Mouse (Mus musculus): ENCODE measurements around the gene Ddx31.

- TF ChIP-seq EP300 (IDR thresholded peaks at IDR 0.05; ENCODE audit: low read depth in 1 of 2, low read length in 2 of 2): no peak
- TF ChIP-seq JUND (IDR thresholded peaks at IDR 0.05; ENCODE audit: low read depth, low read length): no peak
Measured at GRCm38 (mm10) chr2:28882047-28882446, 41.8 kb downstream of the Ddx31 start.

Data from MEL (cell line).